Mouse (Mus musculus) CH12.LX (cell line): Measurements from ENCODE around the gene Tubb1.

Experiments
- CHD2 ChIP-seq: IDR thresholded peaks from 2 replicates; pipeline ENCODE4 v1.6.1; 2011; ENCODE audit warnings: low read length, improper control_type of control experiment
- CTCF ChIP-seq, 2 experiments: IDR thresholded peaks in 1 of 2; conservative IDR thresholded peaks in 1 of 2; 2 replicates each; pipeline ENCODE4 v1.5.1; 2011 to 2012; ENCODE audit warnings: low read depth in 2 of 2, low read length in 2 of 2, improper control_type of control experiment in 1 of 2, inconsistent platforms in 1 of 2, mild to moderate bottlenecking in 1 of 2, moderate library complexity in 1 of 2
- EP300 ChIP-seq: IDR thresholded peaks from 2 replicates; pipeline ENCODE4 v1.6.1; 2011; ENCODE audit warnings: low read length, improper control_type of control experiment
- ETS1 ChIP-seq: conservative IDR thresholded peaks from 2 replicates; pipeline ENCODE4 v1.6.1; 2012; ENCODE audit warnings: low read depth, mild to moderate bottlenecking, inconsistent platforms, low read length, improper control_type of control experiment, moderate library complexity
- MAFK ChIP-seq: IDR thresholded peaks from 2 replicates; pipeline ENCODE4 v1.6.1; 2011; ENCODE audit warnings: low read length, improper control_type of control experiment; ENCODE audit not compliant: insufficient replicate concordance
- MAX ChIP-seq: IDR thresholded peaks from 2 replicates; pipeline ENCODE4 v1.6.1; 2011; ENCODE audit warnings: low read length, improper control_type of control experiment
- MAZ ChIP-seq: IDR thresholded peaks from 2 replicates; pipeline ENCODE4 v1.6.1; 2012; ENCODE audit warnings: low read depth, mild to moderate bottlenecking, inconsistent platforms, low read length, improper control_type of control experiment, moderate library complexity
- MXI1 ChIP-seq: IDR thresholded peaks from 2 replicates; pipeline ENCODE4 v1.6.1; 2011; ENCODE audit warnings: mild to moderate bottlenecking, low read depth, low read length, improper control_type of control experiment
- POLR2A ChIP-seq: IDR thresholded peaks from 2 replicates; pipeline ENCODE4 v1.6.1; 2011; ENCODE audit warnings: low read depth, mild to moderate bottlenecking, improper control_type of control experiment, low read length
- POLR2AphosphoS2 ChIP-seq: IDR thresholded peaks from 2 replicates; pipeline ENCODE4 v1.6.1; 2011; ENCODE audit warnings: low read depth, low read length, improper control_type of control experiment
- USF1 ChIP-seq: IDR thresholded peaks from 2 replicates; pipeline ENCODE4 v1.6.1; 2014; ENCODE audit warnings: low read depth, mild to moderate bottlenecking, inconsistent platforms, low read length, improper control_type of control experiment

DNA sequence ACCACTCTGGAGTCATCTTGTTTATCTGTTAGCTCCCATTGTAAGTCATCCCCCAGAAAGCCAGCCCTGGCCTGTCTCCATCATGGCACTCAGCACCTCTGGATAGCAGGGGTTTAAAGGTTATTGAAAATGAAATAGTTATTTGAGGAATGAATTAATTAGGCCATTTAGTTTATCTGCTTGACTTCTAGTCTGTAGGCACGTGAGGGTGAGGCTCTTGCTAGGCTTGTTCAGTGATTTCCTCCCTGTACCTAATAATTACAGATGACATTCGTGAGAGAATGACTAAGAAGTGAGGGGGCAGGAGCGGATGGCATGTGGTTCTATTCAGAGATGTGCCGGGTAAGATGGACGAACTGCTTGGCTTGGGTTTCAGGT lies 23.0 kb downstream of the Tubb1 start:
- no peak for TF ChIP-seq CTCF (conservative IDR thresholded peaks at IDR 0.05 in 1 of 2, IDR thresholded peaks at IDR 0.05 in 1 of 2; ENCODE audit: low read depth in 2 of 2, low read length in 2 of 2)
- TF ChIP-seq MAZ = no peak
- no peak for TF ChIP-seq MAX
- TF ChIP-seq ETS1 = no peak
- no peak for TF ChIP-seq CHD2
- no peak for TF ChIP-seq EP300
- no peak for TF ChIP-seq POLR2A
- TF ChIP-seq MAFK = no peak
- TF ChIP-seq USF1 = no peak
- TF ChIP-seq MXI1 = peak; percentile 70; the same call in 1 of the 2 replicates
- no peak for TF ChIP-seq POLR2AphosphoS2
